Mouse (Mus musculus) bone marrow macrophage, adult 2 months (primary cell): ENCODE results near the gene Gm9767.

Experiments
- CTCF ChIP-seq: IDR thresholded peaks from 2 replicates; pipeline ENCODE4 v1.5.1; 2012; ENCODE audit warnings: low read depth, mild to moderate bottlenecking, low read length, moderate library complexity
- POLR2A ChIP-seq: IDR thresholded peaks from 2 replicates; pipeline ENCODE4 v1.6.1; 2012; ENCODE audit warnings: mild to moderate bottlenecking, low read depth, low read length, borderline replicate concordance

DNA sequence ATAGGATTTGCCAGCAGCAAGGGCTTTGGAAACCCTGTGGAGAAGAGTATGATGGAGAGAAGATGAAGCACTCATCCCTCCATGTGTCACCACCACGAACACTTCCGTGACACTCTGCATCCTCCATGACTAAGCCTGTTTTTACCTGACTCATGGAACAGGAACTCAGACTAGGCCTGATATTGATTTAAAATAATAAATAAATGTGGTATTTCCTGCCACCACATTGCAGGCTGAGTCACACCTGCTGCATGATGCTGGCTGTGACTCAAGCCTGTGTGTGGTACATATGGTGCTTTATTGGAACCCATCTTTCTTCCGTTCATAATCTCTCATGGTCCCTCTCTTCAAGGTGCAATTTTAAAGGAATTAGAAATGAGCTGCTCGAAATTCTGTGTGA is 36.4 kb downstream of the Gm9767 start:
- TF ChIP-seq CTCF (no peak), POLR2A (no peak)
